Mouse (Mus musculus): ENCODE data around the gene 8030474K03Rik. TPM values are rescaled to one million over a fixed set of nuclear protein-coding genes. Genes with fewer than 3 reads are reported as not detected.
"Not testable (repeated sequence)": the region's sequence is repeated elsewhere in the genome, so short reads cannot be mapped to it uniquely, and the experiment has no call there.

8030474K03Rik gene
- polyA plus RNA-seq (2017; shearing (Covaris generic)): not detected

DNA sequence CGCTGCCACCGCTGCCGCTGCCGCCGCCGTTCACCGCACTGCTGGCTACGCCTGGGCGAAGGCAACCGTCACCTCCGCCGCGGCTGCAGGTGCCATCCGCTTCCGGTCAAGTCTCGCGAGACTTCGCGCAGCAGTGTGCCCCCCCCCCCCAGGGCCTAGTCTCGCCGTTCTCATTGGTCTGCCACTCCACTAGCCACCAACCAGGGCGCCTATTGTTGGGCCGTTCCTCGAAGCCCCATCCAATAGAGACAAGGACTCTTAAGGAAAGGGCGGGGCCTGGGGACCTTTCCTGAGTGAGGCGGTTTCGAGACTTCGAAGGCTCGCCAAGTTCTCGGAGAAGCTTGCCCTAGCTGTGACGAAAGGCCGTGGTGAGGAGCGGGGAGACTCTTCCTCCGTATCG lies at the start of gene 8030474K03Rik, which contains the start of gene Gm4779:
8030474K03Rik (plus strand) TSS at position 315 of the 400 bp plus-strand sequence.
Gm4779 (minus strand) TSS at position 82 of the 400 bp plus-strand sequence.
- ATAC-seq: no peak

DNA sequence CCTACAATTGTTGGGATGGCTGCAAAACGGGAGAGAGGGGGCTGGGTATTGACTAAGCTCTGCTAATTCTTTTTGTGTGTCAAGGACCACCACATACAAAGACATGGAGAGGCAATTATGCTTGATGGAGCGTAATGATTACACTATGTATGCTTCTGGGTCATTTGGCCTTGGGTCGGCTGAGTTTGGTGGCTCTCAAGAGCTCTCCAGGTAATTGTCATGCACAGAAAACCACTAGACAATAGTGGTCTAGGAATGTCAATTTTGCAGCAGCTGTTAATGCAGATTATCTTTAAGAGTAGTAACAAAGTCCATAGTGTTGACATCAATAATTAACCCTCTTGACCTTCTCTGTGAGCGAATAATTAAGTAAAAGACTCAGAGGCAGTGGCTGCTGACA lies 44.3 kb upstream of the 8030474K03Rik start:
- ATAC-seq: no peak

DNA sequence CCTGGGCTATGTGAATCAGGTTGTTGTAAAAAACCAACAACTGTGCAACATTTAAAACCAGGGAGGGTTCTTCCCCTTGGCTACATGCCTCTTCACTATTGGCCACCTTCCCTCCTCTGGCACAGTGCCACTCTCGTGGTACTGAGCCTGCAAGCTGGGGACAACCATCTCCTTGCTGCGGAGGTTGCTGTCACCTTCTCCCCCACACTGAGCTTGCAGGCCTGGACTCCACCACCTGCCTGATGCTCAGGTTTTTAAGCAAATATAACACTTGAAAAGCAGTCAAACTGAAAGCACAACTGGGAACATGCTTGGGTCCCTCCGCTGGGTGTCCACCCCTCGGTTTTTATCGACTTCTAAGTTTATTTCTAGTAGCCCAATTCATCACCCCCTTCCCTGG lies 40.0 kb upstream of the 8030474K03Rik start:
- no peak for ATAC-seq

GRCm38 (mm10) chrX:101764621-101765020 lies 29.8 kb upstream of the 8030474K03Rik start:
- ATAC-seq: peak; percentile 55

DNA sequence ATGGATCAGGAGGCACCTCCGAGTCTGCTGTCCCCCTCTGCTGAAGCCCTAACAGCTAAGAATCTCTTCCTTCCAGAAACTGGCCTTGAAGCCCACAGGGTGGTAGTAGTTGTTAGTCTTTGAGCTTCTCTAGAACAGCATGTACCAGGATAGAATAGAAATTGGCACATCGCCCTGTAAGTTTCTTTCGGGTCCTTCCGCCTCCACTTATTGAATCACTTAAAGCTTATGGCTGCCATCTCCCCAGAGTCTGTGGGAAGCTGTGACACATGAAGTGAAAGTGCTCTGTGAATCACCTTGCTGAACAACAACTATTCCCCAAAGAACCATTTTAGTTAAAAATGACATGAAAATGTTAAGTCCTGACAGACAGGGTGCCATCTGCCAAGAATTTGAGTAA lies 29.3 kb upstream of the 8030474K03Rik start:
- no peak for ATAC-seq

DNA sequence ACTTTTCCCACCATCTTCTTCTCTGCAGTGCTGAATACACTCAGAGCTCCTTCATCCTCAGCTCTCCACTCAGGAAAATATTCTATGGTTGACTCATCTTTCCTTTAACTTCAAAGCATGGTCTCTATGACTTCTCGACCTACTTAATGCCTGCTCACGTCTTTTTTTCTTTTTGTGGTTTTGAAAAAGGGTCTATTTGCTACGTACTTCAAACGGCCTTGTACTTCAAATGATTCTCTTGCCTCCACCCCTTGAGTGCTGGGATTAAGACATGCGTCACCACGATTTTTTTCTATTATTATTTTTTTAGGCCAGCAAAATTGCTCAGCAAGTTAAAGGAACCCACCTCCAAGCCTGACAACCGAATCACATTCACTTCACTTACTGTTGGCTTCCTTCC lies 27.2 kb upstream of the 8030474K03Rik start:
- peak; percentile 57 for ATAC-seq

- no peak for ATAC-seq
Measured at GRCm38 (mm10) chrX:101769478-101769877, 25.0 kb upstream of the 8030474K03Rik start.

GRCm38 (mm10) chrX:101770307-101770706 lies 24.1 kb upstream of the 8030474K03Rik start:
- no peak for ATAC-seq

GRCm38 (mm10) chrX:101772035-101772434 lies 22.4 kb upstream of the 8030474K03Rik start:
- ATAC-seq: peak; percentile 25

DNA sequence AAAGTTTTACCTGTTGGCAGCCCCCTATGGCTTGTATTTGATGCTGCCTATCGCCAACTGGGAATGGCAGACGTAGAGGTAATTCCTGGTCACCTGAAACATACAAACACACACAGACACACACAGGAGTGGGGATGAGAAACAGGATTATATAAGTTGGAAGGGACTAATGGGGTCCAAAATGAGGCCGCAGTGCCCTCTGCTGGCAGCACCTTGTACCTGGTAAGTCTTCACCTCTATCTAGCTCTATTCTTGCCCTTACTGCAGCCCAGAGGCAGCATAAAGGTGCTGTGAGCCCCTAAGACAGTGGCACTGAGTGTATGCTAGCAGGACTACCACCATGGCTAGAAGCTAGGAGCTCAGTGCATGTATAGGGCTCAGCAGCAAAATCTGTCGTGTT lies 2.9 kb upstream of the 8030474K03Rik start:
- ATAC-seq: no peak

GRCm38 (mm10) chrX:101805512-101805911 lies 11.1 kb downstream of the 8030474K03Rik start:
- ATAC-seq: no peak

DNA sequence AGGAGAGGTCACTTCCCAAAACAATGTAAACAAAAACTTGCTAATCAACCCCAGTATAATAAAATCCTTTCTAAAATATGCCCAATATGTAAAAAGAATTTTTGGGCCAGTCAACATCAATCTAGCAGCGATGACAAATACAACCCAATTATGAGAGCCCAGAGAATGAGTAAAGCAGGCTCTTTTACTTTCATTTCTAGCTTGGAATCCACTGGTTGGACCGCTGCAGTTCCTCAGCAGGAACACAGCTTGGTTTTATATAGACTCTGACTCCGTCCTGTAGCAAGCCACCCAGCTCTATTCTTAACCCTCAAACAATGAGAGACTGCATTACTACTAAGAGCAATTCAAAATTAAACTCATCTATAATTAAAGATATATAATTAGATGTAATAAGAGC lies 17.3 kb downstream of the 8030474K03Rik start:
- ATAC-seq: peak; percentile 59

- no peak for ATAC-seq
Measured at GRCm38 (mm10) chrX:101819163-101819562, 24.7 kb downstream of the 8030474K03Rik start.

DNA sequence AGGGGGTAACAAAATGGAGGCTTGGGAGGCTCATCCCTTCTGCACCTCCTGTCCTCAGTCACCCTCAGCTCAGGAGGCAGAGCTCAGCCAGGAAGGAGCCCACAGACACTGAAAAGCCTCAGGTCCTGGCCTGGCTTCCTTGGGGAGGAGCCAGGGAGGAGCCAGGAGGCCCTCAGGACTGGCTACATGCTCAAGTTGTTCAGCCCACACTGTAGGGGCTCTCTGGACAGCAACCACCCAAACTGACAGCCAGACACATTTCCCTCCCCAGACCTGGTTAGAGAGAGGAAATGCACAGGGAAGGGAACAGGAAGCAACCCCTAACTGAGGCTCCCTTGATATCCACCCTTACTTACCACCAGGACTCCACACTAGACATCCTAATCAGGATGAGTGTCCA lies 25.5 kb downstream of the 8030474K03Rik start:
- ATAC-seq: not testable (repeated sequence)

- no peak for ATAC-seq
Measured at GRCm38 (mm10) chrX:101847191-101847795, 52.8 kb downstream of the 8030474K03Rik start.

Other genes with a start within 250 kb of the 8030474K03Rik start
- gene Ogt, start 154.6 kb upstream of the 8030474K03Rik start, polyA plus RNA-seq (2017; shearing (Covaris generic)): 100 to 1,000 TPM; 157 to 183 TPM
- 100 to 1,000 TPM; 250 to 251 TPM for gene Cxcr3, start 60.4 kb upstream of the 8030474K03Rik start, polyA plus RNA-seq (2017; shearing (Covaris generic))
- gene Gm4779, start 233 bp upstream of the 8030474K03Rik start, polyA plus RNA-seq (2017; shearing (Covaris generic)): not detected
- 1 to 10 TPM; 1.6 to 3.3 TPM for gene Nhsl2, start 54.7 kb downstream of the 8030474K03Rik start, polyA plus RNA-seq (2017; shearing (Covaris generic))

All from activated CD4-positive, CD25-positive, alpha-beta regulatory T cell, adult 4 months (primary cell).